Mouse (Mus musculus): ENCODE results near the gene Cend1. TPM values are rescaled to one million over a fixed set of nuclear protein-coding genes. Genes with fewer than 3 reads are reported as not detected.

Gene Cend1
- polyA plus RNA-seq (2012; rRNA removed), result 63.4 and 64.9 TPM in 2 replicates

DNA sequence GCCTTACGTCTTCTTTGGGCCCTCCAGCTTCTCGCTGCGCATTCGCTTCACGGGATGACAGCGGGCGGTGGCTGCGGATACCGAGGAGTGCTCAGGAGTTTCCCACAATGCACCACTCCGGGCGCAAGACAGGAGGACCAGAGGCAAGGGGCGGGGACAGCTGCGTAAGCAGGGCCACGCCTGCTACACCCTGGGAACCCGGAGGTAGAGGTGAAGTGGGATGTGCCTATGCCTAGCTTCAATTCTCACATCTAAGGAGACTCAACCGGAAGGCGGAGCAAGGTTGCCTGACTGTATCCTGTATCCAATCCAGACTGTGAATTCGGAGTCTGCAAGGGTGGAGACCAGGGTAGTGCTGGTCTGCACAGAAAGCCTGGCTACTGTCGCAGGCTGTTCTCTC lies at the start of gene Cend1:
Cend1 (minus strand) TSS at position 182 of the 400 bp plus-strand sequence.

DNA sequence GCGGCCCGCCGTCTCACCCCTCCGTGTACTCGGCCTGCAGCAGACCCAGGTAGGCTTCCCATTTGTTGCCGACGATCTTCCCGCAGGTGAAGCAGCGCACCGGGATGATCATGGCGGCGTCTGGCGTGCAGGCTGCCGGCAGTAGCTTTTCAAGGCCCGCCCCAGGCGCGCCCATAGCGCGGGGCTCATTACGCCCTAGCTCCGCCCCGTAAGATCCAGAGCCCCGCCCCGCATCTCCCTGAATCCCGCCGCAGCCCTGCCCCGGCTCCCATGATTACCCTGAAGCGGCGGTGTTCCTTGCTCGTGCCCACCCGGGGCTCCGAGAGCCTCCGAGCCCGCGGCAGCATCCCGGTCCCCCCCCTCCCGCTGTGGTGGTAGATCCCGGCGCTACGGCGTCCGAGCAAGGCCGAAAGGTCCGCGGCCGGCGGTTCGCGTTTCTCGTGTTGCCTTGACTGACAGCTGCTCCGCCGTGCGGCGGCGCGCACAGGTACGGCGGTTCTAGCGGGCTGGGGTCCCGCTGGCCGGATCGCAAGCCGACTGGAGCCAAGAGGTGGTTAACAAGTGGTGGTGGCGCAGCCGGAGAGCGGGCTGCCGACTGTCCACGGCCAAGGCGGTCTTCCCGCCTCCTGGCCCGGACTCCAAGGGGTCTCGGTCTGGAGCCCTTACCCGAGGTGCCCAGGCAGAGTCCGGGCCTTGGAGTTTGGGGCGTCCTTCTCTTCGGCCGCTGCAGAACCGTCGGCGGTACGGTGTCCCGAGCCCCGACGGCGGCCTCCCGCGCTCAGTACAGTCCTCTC lies 45.9 kb upstream of the Cend1 start, which contains the start of the genes Polr2l and Tspan4:
Polr2l (minus strand) TSS at position 122 of the 794 bp plus-strand sequence.
Tspan4 (plus strand) TSS at position 230 of the 794 bp plus-strand sequence.

DNA sequence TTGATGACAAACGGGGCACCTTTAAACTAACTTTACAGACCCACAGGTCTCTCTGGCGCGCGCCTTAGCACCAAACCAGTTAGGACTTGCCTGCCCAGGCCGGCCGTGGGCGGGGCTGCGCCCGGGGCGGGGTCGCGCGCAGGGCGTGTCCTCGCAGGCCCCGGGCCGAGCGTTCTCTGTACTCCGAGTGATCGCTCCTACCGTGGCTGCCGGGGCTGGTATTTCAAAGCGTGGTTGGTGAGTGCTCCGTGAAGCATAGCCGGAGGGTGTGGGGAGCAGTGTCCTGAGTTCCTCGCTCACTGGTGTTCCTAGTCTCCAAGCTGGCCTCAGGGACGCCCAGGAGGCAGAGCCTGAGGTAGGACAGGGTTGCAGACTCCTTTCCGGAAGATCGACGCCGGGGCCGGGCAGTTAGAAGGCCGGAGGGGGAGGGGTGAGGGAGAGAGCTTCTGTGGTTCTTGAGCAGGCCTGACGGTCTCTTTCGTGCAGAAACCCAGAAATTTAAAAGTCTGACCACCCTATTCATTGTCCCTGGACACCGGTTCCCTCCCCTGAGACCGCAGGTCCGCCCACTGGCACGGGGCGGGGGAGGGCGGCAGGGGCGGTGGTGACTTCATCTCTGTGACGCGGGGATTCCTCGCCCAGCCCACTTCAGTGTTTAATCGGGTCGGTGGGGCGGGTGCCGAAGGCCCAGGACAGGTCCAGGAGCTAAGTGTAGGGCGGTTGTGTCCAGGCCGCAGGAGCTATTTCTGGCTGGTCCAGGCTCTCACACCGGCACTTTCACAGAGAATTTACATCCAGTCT lies 38.1 kb upstream of the Cend1 start, which contains the start of gene Cd151:
Cd151 (plus strand) TSS at position 163 of the 801 bp plus-strand sequence.

DNA sequence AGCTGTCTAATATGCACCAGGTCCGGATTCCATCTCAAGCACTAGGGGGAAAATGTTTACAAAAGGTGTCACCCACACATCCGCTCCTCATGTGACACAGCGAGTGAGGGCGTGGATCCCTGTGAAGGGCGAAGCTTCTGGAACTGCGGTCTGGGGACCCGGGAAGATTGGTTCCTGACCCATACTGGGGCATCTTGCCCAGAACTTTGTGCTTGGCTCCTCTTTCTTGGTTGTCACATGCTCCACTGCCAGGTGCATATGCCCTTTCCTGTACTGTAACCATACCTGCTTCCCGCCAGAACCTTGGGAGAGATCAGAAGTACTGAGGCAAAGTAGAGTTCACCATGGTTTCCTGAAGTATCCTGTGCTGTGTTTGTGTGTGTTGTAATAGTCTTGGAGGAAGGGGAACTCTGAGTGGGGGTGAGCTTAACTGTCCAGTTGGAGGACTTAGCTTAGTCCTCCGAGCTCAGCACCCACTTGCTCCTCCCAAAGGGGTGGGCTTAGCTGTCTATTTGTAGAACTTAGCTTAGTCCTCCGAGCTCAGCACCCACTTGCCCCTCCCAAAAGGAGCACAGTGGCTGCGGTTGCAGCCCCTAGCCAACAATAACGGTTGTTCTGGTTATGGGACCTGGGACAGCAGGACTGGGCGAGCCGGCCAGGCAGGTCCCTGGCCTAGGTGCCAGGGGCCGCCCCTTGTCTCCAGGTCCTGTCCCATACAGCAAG lies 31.3 kb upstream of the Cend1 start, which contains the start of gene Cracr2b:
Cracr2b (plus strand) TSS at position 704 of the 723 bp plus-strand sequence.

DNA sequence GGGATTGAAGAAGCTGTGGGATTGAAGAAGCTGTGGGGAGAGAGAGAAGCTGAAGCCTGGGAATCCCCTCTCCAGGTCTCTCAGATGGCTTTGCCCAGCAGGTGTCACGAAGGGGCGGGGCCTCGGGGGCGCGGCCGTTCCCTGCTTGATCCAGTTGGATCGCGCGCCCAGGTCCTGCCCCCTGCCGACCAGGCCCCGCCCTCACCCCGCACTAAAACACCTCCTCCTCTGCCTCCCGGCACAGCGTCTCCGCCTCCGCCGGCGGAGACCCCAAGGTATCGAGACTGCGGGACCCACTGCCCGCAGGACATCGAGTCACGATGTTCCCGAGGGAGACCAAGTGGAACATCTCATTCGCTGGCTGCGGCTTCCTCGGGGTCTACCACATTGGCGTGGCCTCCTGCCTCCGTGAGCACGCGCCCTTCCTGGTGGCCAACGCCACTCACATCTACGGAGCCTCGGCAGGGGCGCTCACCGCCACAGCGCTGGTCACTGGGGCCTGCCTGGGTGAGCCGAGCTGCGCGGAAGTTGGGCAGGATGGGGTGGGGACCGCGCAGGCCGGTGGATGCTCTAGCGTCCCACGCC lies 25.8 kb upstream of the Cend1 start, which contains the start of gene Pnpla2:
Pnpla2 (plus strand) TSS at position 232 of the 585 bp plus-strand sequence.

DNA sequence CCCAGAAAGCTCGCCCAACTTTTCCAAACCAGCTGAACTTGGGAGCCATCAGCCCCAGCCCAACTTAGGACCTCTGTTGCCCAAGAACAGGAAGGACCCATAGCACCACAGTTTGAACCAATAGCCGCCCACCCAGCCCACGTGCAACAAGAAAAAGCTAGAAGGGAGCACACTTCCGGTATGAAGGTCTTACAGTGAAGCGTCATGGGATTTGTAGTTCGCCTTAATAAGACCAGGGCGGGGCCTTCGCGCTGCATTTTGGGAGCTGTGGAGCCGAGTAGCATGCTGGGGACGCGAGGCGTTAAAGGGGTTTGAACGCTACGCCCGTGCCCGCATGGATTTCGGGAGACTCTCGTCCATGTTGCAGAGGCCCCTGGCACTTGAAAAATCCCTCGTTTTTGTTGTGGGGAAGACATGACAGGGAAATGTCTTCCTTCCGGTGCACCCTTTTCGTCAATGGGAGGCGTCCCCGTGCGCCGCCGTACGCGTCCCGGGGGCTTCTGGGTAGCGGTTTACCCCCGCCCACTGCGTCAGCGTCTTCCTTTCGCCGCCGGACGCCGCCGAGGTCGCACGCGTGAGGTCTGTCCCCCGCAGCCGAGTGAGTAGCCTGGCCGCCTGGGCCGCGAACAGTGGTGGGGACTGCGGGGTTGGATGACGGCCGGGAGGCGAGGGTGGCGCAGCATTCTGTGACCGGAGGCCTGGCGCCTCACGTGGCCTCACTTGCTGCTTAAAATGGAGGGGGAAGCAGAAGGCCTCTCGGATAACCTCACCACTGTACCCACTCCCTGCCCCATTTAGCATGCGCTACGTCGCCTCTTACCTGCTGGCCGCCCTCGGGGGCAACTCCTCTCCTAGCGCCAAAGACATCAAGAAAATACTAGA lies 18.1 kb upstream of the Cend1 start, which contains the start of gene Rplp2:
Rplp2 (plus strand) TSS at position 261 of the 882 bp plus-strand sequence.

DNA sequence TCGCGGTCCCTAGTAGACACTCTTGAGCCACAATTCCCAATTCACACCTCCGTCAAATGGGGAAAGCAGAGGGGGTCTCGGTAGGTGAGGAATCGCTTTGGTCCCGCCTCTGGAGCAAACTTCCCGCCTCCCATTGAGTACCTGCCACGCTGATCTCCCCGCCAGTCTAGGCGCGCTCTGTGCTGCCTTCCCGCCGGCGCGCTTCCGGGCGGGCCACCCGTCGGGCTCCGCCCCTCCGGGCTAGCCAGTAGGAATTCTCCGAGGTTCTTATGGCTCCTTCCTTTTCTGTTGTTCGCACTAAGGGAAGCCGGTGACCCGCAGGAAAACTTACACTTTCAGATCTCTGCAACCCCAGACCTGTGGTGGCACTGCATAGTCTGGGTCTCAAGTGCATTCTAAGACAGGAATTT lies 14.5 kb upstream of the Cend1 start, which contains the start of gene Pidd1:
Pidd1 (minus strand) TSS at position 198 of the 410 bp plus-strand sequence.

DNA sequence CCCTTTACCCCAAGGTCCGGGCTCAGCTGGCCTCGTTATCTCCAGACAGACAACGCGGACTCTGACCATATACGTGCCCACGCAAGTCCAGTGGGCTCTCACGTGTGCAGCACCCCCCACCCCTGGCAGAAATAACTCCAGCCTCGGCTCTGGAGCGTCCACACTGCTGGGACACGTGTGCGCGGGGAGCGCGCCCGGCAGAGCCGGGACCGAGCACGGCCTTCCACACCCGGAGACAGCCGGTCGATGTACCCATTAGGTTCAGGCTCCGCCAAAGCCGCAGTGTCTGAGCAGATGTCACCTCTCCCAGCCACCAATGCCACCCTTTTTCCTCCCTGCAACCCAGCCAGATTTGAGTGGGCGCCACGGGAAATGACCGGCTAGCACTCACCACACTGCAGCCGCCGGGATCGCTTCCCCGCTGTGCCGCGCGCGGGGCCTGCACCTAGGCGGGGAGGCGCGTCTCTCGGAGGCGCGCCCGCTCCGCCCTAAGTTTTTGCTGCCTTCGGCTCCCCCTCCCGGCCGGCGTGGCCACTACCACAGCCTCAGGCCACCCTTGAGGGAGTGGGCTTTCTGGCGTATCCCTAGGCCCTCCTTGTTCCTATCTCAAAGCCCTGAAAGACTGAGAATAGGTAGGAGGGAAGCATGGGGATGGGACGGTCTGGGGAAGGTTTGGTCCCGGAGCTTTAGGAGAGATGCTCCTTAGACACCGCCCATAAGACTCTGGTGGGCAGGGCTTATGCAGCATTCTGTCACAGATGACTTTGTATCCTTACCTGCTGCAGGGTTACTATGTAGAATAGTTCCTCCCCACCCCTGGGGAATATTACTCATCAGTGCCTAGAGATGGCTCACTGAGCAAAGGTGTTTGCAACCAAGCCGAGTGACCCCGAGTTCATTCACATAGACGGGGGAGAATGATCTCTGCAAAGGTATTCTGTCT lies 8.2 kb upstream of the Cend1 start, which contains the start of gene Slc25a22:
Slc25a22 (minus strand) TSS at position 715 of the 943 bp plus-strand sequence.

DNA sequence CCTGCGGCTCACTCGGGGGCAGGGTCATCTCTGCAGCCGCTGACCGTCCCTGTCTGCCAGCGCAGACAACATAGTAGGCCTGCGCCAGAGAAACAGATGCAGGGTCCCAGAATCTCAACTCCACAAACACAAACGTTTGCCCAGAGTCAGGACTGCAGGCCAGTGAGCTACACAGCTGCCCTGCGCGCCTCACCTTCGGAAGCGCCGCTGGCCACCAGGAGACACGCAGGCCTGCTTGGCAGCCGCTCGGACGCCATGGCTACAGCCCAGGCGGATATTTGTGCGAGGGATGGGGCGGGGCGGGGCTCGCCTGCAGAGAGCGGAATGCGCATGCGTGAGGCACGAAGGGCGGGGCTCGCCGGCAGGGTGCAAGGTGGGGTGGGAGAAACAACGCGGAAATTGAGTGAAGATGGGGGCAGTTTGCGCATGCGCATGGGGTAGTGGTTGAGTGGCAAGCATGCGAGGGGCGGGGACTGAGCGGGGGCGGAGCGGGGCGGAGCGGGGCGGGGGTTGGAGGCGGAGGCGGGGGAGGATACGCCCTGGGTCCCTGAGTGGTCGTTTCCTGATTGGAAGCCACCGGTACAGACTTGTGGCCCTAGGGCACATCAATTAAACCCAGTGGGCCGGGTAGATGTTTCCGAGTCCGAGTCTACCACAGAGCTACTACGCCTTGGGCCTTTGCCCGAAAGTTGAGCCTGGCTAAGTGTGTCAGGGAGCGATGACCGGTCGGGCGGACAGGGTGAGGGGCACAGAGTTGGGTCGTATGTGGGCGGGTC lies 15.3 kb downstream of the Cend1 start, which contains the start of gene Gatd1:
Gatd1 (minus strand) TSS at position 328 of the 776 bp plus-strand sequence.

DNA sequence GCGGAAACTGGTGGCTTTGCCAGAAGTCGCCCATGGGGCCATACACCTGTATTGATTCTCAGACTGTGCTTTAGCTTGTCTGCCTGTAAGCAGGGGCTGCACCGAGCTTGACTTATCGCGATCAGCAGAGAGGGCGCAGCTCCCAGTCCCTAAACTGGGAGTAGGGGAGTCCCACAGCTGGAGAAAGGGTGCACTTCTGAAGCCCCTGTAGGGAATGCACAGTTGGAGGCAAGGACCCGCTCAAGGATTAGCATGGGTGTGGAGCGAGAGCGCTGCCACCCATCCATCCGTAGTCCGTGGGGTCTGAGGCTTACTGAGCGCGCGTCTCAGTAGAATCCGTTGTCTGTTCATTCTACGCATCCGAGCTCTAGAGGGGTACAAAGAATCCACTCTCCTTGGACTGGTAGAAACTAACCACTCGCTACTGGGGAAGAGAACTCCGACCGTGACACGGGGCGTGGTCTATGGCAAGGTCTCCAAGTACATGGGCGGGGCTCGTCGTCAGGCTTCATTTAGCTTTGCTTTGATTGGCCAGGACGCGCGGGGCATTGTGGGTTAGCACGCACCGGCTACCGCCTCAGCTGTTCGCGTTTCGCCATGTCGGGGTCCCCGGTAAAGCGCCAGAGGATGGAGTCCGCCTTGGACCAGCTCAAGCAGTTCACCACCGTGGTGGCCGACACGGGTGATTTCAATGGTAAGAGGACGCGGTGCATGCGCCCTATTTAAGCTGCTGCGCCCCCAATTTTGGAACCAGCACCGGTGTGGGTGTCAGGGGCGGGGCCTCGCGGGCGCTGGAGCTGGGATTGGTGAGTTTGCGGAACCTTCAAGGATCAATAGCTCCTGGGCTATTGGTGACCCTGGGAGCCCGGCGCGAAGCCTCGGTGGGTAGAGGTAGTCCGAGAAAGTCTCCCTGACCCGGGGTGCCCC lies 37.4 kb downstream of the Cend1 start, which contains the start of gene Taldo1:
Taldo1 (plus strand) TSS at position 575 of the 927 bp plus-strand sequence.

Other genes starting within 250 kb of the Cend1 start
- 203 and 213 TPM in 2 replicates for gene Hras, start 235.5 kb downstream of the Cend1 start, polyA plus RNA-seq (2012; rRNA removed)
- gene Lrrc56, start 235.3 kb downstream of the Cend1 start, polyA plus RNA-seq (2012; rRNA removed), result 14.1 and 14.9 TPM in 2 replicates
- 0.92 and 0.97 TPM in 2 replicates for gene Lmntd2, start 215.4 kb downstream of the Cend1 start, polyA plus RNA-seq (2012; rRNA removed)
- 20.3 and 23.3 TPM in 2 replicates for gene Rassf7, start 213.6 kb downstream of the Cend1 start, polyA plus RNA-seq (2012; rRNA removed)
- gene Phrf1, start 200.7 kb downstream of the Cend1 start, polyA plus RNA-seq (2012; rRNA removed), result 24.7 and 26.9 TPM in 2 replicates
- 4.2 and 6.9 TPM in 2 replicates for gene Irf7, start 163.0 kb downstream of the Cend1 start, polyA plus RNA-seq (2012; rRNA removed)
- gene Cdhr5, start 152.7 kb downstream of the Cend1 start, polyA plus RNA-seq (2012; rRNA removed), result 0.04 and 0.08 TPM in 2 replicates
- 1.5 and 2.2 TPM in 2 replicates for gene Sct, start 150.4 kb downstream of the Cend1 start, polyA plus RNA-seq (2012; rRNA removed)
- 0.66 and 0.71 TPM in 2 replicates for gene Drd4, start 137.5 kb downstream of the Cend1 start, polyA plus RNA-seq (2012; rRNA removed)
- gene Deaf1, start 101.8 kb downstream of the Cend1 start, polyA plus RNA-seq (2012; rRNA removed), result 67.1 and 68.9 TPM in 2 replicates
- 53.0 TPM in 2 replicates for gene Tmem80, start 101.8 kb downstream of the Cend1 start, polyA plus RNA-seq (2012; rRNA removed)
- 1.3 and 3.0 TPM in 2 replicates for gene Eps8l2, start 90.6 kb downstream of the Cend1 start, polyA plus RNA-seq (2012; rRNA removed)
- 245 and 264 TPM in 2 replicates for gene Taldo1, start 37.3 kb downstream of the Cend1 start, polyA plus RNA-seq (2012; rRNA removed)
- gene Gatd1, start 15.4 kb downstream of the Cend1 start, polyA plus RNA-seq (2012; rRNA removed), result 69.5 and 71.9 TPM in 2 replicates
- gene Slc25a22, start 8.4 kb upstream of the Cend1 start, polyA plus RNA-seq (2012; rRNA removed), result 166 and 178 TPM in 2 replicates
- gene Pidd1, start 14.5 kb upstream of the Cend1 start, polyA plus RNA-seq (2012; rRNA removed), result 9.0 and 10.0 TPM in 2 replicates
- 868 and 877 TPM in 2 replicates for gene Rplp2, start 17.9 kb upstream of the Cend1 start, polyA plus RNA-seq (2012; rRNA removed)
- 14.3 and 15.6 TPM in 2 replicates for gene Pnpla2, start 25.7 kb upstream of the Cend1 start, polyA plus RNA-seq (2012; rRNA removed)
- gene Cracr2b, start 31.6 kb upstream of the Cend1 start, polyA plus RNA-seq (2012; rRNA removed), result 4.8 TPM in 2 replicates
- gene Cd151, start 37.9 kb upstream of the Cend1 start, polyA plus RNA-seq (2012; rRNA removed), result 92.5 and 94.0 TPM in 2 replicates
- 52.4 and 53.0 TPM in 2 replicates for gene Polr2l, start 45.6 kb upstream of the Cend1 start, polyA plus RNA-seq (2012; rRNA removed)
- 56.0 and 60.4 TPM in 2 replicates for gene Tspan4, start 45.7 kb upstream of the Cend1 start, polyA plus RNA-seq (2012; rRNA removed)
- 37.0 and 39.7 TPM in 2 replicates for gene Chid1, start 110.4 kb upstream of the Cend1 start, polyA plus RNA-seq (2012; rRNA removed)
- gene Ap2a2, start 132.7 kb upstream of the Cend1 start, polyA plus RNA-seq (2012; rRNA removed), result 49.9 and 53.1 TPM in 2 replicates
- gene Muc6, start 225.8 kb upstream of the Cend1 start, polyA plus RNA-seq (2012; rRNA removed), result 0.03 TPM in 2 replicates